Mouse (Mus musculus) myocyte (in vitro differentiated cells): ENCODE measurements at regions not wholly inside any gene's neighbourhood (a gene's known extent, or its start where the extent isn't known, plus 50 kb on each side); places are given as distances from the start of the nearest gene placed in this dataset.

ENCODE experiments used
- E2F4 ChIP-seq: IDR thresholded peaks from one replicate; pipeline ENCODE4 v1.6.1; 2011; ENCODE audit warnings: mild to moderate bottlenecking, control low read depth, moderate library complexity; ENCODE audit not compliant: insufficient read depth
- POLR2AphosphoS2 ChIP-seq: IDR thresholded peaks from one replicate; pipeline ENCODE4 v1.6.1; 2011; ENCODE audit warnings: low read depth, control low read depth; ENCODE audit not compliant: insufficient read length

GRCm38 (mm10) chr6:120590191-120590590 lies 59.1 kb upstream of the Hdhd5 start:
- no peak for TF ChIP-seq E2F4
- no peak for TF ChIP-seq POLR2AphosphoS2
